Comparison of ENCODE assay signal across 15 mouse cellular contexts in genomic region chr6:94806481-94807160, GRCm38 (mm10).
A peak's percentile ranks its signal among the peaks of the same experiment; 100 is the strongest.
DNase-seq lines count a peak whose midpoint lies in the region; ATAC-seq lines count a peak whose summit lies in the region.
"Had no signal": no experiment of that assay in that cellular context is flagged by ENCODE, and none has a peak within 500 bp of the region (broad histone marks: within the 10 kb centered on the region; RNA-seq: fewer than 3 reads in every experiment).

No protein-coding gene starts in this region.

- H3K27ac ChIP-seq in hindbrain, embryonic 11.5 days (ENCODE audit: low read depth, low read length), result no peak overlapping the region
- H3K27ac ChIP-seq in hindbrain, embryonic 12.5 days, result no peak overlapping the region
- H3K27ac ChIP-seq in kidney, embryonic 15.5 days, result no peak overlapping the region
- H3K27ac ChIP-seq: heart, embryonic 15.5 days had no signal

- H3K9ac ChIP-seq in hindbrain, embryonic 11.5 days (ENCODE audit: low read depth, low read length), result no peak overlapping the region
- H3K9ac ChIP-seq in hindbrain, embryonic 12.5 days, result no peak overlapping the region
- H3K9ac ChIP-seq in kidney, embryonic 15.5 days, result no peak overlapping the region
- H3K9ac ChIP-seq: heart, embryonic 15.5 days had no signal

- peak; percentile 36 for DNase-seq in hindbrain, embryonic 11.5 days (ENCODE audit: low spot score)
- peak; percentile 77 for DNase-seq in embryo, embryonic 10.5 days (ENCODE audit: low spot score)
- peak; percentile 25 to 47 for DNase-seq in gastrocnemius, postnatal 4 days (ENCODE audit: low spot score in 2 of 2)
- DNase-seq in mesoderm, embryonic 11.5 days (ENCODE audit: low read depth, low spot score), result peak; percentile 79
- no peak for DNase-seq in ovary, postnatal 36 days (ENCODE audit: low spot score)
- DNase-seq: kidney, postnatal 25 days; liver; lung, postnatal 4 days; right cerebral cortex, postnatal 14 days; thymus, postnatal 14 days had no signal

- no peak for ATAC-seq in hindbrain, embryonic 11.5 days (ENCODE audit: low FRiP score)
- ATAC-seq in hindbrain, embryonic 12.5 days (ENCODE audit: low FRiP score), result no peak
- no peak for ATAC-seq in kidney, embryonic 15.5 days (replicated peaks; ENCODE audit: low FRiP score)
- ATAC-seq in activated CD4-positive, CD25-positive, alpha-beta regulatory T cell, adult 4 months, result no peak

- no peaks in the 10 kb centered on the region for H3K36me3 ChIP-seq in hindbrain, embryonic 11.5 days (ENCODE audit: control insufficient read depth, insufficient read depth, low read length)
- no peaks in the 10 kb centered on the region for H3K36me3 ChIP-seq in hindbrain, embryonic 12.5 days
- no peaks in the 10 kb centered on the region for H3K36me3 ChIP-seq in kidney, embryonic 15.5 days
- H3K36me3 ChIP-seq: heart, embryonic 15.5 days had no signal

- H3K4me1 ChIP-seq in hindbrain, embryonic 11.5 days (replicated peaks; ENCODE audit: control insufficient read depth, insufficient read depth, low read length), result no peaks in the 10 kb centered on the region
- peaks cover 7% of the 10 kb centered on the region; the same call in 1 of the 2 replicates for H3K4me1 ChIP-seq in hindbrain, embryonic 12.5 days
- H3K4me1 ChIP-seq in kidney, embryonic 15.5 days, result peaks cover 9% of the 10 kb centered on the region; the same call in 1 of the 2 replicates

- no peak overlapping the region for H3K4me2 ChIP-seq in hindbrain, embryonic 11.5 days (replicated peaks; ENCODE audit: low read depth, low read length)
- no peak overlapping the region for H3K4me2 ChIP-seq in hindbrain, embryonic 12.5 days (replicated peaks)
- no peak overlapping the region for H3K4me2 ChIP-seq in kidney, embryonic 15.5 days
- H3K4me2 ChIP-seq: heart, embryonic 15.5 days had no signal

- H3K4me3 ChIP-seq in hindbrain, embryonic 11.5 days (ENCODE audit: low read depth, low read length), result no peak overlapping the region
- no peak overlapping the region for H3K4me3 ChIP-seq in hindbrain, embryonic 12.5 days
- H3K4me3 ChIP-seq in kidney, embryonic 15.5 days (replicated peaks), result no peak overlapping the region
- H3K4me3 ChIP-seq: heart, embryonic 15.5 days; myocyte had no signal

- H3K27me3 ChIP-seq in hindbrain, embryonic 11.5 days (ENCODE audit: control insufficient read depth, insufficient read depth, low read length), result no peaks in the 10 kb centered on the region
- H3K27me3 ChIP-seq in hindbrain, embryonic 12.5 days, result no peaks in the 10 kb centered on the region
- H3K27me3 ChIP-seq in kidney, embryonic 15.5 days, result no peaks in the 10 kb centered on the region
- H3K27me3 ChIP-seq: heart, embryonic 15.5 days had no signal

- WGBS in hindbrain, embryonic 11.5 days, result 62% methylated on average over 12 of the region's 12 CpGs
- 64% methylated on average over 12 of the region's 12 CpGs for WGBS in hindbrain, embryonic 12.5 days
- WGBS in kidney, embryonic 15.5 days, result 67% methylated on average over 12 of the region's 12 CpGs

- no peaks in the 10 kb centered on the region for H3K9me3 ChIP-seq in hindbrain, embryonic 11.5 days (ENCODE audit: control insufficient read depth, low read length)
- H3K9me3 ChIP-seq in hindbrain, embryonic 12.5 days (replicated peaks), result no peaks in the 10 kb centered on the region
- no peaks in the 10 kb centered on the region for H3K9me3 ChIP-seq in kidney, embryonic 15.5 days (replicated peaks)
- H3K9me3 ChIP-seq: heart, embryonic 15.5 days had no signal
